Mouse (Mus musculus): Measurements from ENCODE around the gene Nudc. TPM values are rescaled to one million over a fixed set of nuclear protein-coding genes. Genes with fewer than 3 reads are reported as not detected.

Nudc gene
- 122 and 125 TPM in 2 replicates for polyA plus RNA-seq (2015; fragmentation: Nextera tagmentation; extraction: Ambion mirVana)

DNA sequence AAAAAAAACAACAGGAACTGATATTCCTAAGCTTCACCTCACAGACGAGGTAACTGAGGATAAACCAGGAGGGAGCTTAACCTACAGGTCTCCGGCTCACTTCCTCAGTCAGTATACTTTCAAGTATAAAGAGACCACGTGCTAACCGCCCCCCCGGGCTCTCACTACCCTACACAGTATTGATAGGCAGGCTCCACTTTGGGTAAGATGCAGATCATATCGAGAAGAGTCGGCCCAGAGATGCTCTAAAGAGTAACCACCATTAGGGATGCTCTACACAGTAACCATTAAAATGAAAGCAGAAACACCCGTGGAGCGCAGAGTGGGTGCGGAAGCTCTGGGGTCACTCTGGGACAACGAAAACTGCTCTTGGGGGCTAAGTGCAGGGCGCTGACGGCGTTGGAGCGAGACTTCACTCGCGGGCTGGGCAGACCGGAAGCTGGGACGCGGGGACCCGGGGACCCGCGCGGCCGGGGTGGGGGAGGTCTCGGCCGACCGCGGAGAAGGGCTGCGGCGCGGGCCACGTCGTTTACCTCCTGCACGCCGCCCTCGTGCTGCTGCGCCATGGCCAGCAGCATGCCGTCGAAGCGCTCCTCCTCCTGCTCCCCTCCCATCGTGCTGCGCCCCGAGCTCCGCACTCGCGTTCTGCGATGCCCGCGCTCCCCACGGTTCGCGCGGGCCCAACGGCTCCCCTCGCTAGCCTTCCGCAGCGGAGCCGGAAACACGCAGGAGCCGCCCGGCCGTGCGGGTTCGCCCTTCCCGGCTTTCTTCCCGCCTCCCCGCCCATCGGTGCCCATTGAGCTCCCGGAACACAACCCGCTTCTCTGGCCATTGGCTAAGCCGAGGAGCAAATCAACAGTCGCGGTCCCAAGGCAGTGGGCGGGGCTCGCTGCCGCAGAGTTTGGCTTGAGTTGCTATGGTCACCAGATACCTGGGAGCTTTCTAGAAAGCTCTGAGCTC lies at the start of gene Nudc:
Gene Nudc, minus strand, starts transcription at position 725 of the 960 bp plus-strand sequence.
- no peaks in the 10 kb centered on the region for H3K4me1 ChIP-seq (replicated peaks; ENCODE audit: control insufficient read depth, insufficient read depth)
- TF ChIP-seq EP300 (optimal IDR thresholded peaks at IDR 0.05): no peak
- TF ChIP-seq CTCF (IDR thresholded peaks at IDR 0.05; ENCODE audit: low read depth): no peak
- H3K36me3 ChIP-seq (ENCODE audit: control insufficient read depth, insufficient read depth, low read length): 0 out of 2 replicates have a peak, but pooled peaks cover 2% of the 10 kb centered on the region
- peak within 1 kb of the TSS; percentile 78 for H3K27ac ChIP-seq (replicated peaks)
- no peaks in the 10 kb centered on the region for H3K27me3 ChIP-seq (ENCODE audit: control insufficient read depth, insufficient read depth, low read length)
- H3K9ac ChIP-seq (ENCODE audit: low read length): peak within 1 kb of the TSS; percentile 92
- H3K4me2 ChIP-seq (replicated peaks; ENCODE audit: low read depth): peak within 1 kb of the TSS; percentile 78
- ATAC-seq (ENCODE audit: low FRiP score, low TSS enrichment) (peak; percentile 99), DNase-seq (ENCODE audit: low spot score) (peak; percentile 98)
- H3K4me3 ChIP-seq (ENCODE audit: low read depth, low read length): peak within 1 kb of the TSS; percentile 89
- under 1% methylated on average over 68 of the region's 77 CpGs for WGBS
- no peaks in the 10 kb centered on the region for H3K9me3 ChIP-seq (ENCODE audit: control insufficient read depth, low read length)

DNA sequence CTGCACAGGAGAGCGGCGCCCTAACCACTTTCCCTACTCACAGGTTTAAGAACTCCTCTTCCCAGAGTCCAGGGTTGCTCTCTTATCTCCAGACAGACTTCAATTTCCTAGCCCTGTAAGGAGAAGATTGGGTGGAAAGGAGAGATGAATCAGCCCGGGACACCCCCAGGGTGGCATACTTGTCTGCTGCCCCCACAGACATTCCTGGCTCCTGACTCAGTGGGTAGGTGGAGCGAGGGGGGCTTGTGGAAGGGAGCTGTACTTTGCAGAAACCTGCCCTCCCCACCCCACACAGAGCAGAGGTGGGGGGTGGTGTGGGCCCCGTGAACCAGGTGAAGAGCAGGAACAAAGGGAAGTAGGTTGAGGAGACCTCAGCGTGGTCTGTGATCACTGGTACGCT lies 49.7 kb upstream of the Nudc start:
- Histone ChIP-seq H3K4me2 (replicated peaks; ENCODE audit: low read depth) (no peak overlapping the region), H3K27me3 (ENCODE audit: control insufficient read depth, insufficient read depth, low read length) (no peaks in the 10 kb centered on the region), H3K36me3 (ENCODE audit: control insufficient read depth, insufficient read depth, low read length) (no peaks in the 10 kb centered on the region), H3K4me1 (replicated peaks; ENCODE audit: control insufficient read depth, insufficient read depth) (no peaks in the 10 kb centered on the region), H3K9me3 (ENCODE audit: control insufficient read depth, low read length) (no peaks in the 10 kb centered on the region), H3K9ac (ENCODE audit: low read length) (no peak overlapping the region), H3K4me3 (ENCODE audit: low read depth, low read length) (no peak overlapping the region), H3K27ac (replicated peaks) (no peak overlapping the region)
- DNase-seq (ENCODE audit: low spot score): no peak
- no peak for TF ChIP-seq EP300 (optimal IDR thresholded peaks at IDR 0.05)
- no peak for TF ChIP-seq CTCF (IDR thresholded peaks at IDR 0.05; ENCODE audit: low read depth)
- WGBS: 49% methylated on average over 7 of the region's 7 CpGs
- no peak for ATAC-seq (ENCODE audit: low FRiP score, low TSS enrichment)

DNA sequence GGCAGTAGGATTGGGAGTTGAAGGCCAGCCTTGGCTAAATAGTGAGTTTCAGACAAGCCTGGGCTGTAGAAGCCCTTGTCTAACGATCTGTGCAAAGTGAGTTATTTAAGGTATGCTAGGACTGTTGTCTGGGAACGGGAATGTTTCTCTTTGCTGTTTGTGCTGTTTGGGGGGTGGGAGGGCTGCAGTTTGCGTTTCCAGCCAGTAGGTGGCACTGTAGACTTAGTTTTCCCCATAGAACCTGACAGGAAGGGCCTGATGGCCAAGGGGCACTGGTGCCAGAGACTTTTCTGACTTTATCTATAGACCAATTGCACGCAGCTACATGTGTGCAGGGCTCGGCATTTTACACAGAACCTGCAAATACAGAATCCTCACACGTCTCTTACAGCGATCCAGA lies 46.8 kb upstream of the Nudc start:
- Histone ChIP-seq H3K27ac (replicated peaks) (no peak overlapping the region), H3K4me2 (replicated peaks; ENCODE audit: low read depth) (no peak overlapping the region), H3K36me3 (ENCODE audit: control insufficient read depth, insufficient read depth, low read length) (peaks cover 2% of the 10 kb centered on the region; the same call in 1 of the 2 replicates), H3K4me1 (replicated peaks; ENCODE audit: control insufficient read depth, insufficient read depth) (no peaks in the 10 kb centered on the region), H3K9ac (ENCODE audit: low read length) (no peak overlapping the region), H3K27me3 (ENCODE audit: control insufficient read depth, insufficient read depth, low read length) (no peaks in the 10 kb centered on the region), H3K9me3 (ENCODE audit: control insufficient read depth, low read length) (no peaks in the 10 kb centered on the region), H3K4me3 (ENCODE audit: low read depth, low read length) (no peak overlapping the region)
- DNase-seq (ENCODE audit: low spot score): peak; percentile 83
- peak; percentile 33; the same call in 1 of the 2 replicates for ATAC-seq (ENCODE audit: low FRiP score, low TSS enrichment)
- TF ChIP-seq CTCF (IDR thresholded peaks at IDR 0.05; ENCODE audit: low read depth) (peak; percentile 95), EP300 (optimal IDR thresholded peaks at IDR 0.05) (no peak)
- 25% methylated on average over 7 of the region's 7 CpGs for WGBS

DNA sequence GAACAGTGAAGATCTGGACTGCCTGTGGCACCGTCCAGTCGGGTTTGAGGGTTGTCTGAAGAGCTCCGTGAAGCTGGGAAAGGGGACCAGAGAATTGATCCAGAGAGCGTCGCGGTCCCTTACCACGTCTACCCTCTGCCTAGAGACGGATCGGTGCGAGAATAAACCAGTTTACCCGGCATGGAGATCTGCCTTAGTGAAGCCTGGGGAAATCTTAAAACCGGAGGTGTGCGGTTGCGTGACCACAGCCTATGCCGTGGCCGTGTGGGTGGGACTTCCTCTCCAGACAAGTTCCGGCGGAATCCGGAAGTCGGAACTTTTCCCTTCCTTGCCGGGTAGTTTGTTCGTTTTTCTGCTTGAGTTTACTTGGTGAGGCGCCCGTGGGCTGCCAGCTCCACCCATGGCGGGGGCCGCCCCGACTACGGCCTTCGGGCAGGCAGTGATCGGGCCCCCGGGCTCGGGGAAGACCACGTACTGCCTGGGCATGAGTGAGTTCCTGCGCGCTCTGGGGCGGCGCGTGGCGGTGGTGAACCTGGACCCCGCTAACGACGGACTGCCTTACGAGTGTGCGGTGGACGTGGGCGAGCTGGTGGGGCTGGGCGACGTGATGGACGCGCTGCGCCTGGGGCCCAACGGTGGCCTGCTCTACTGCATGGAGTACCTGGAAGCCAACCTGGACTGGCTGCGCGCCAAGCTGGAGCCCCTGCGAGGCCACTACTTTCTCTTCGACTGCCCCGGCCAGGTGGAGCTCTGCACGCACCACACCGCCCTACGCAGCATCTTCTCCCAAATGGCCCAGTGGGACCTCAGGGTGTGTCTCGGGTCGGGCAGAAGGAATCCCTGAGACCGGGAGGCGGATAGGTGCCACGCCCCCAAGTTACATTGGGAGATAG lies 38.5 kb upstream of the Nudc start, which contains the start of gene Gpn2:
Gene Gpn2, plus strand, starts transcription at position 304 of the 893 bp plus-strand sequence.
- Histone ChIP-seq H3K36me3 (ENCODE audit: control insufficient read depth, insufficient read depth, low read length) (peaks cover 13% of the 10 kb centered on the region; the same call in 1 of the 2 replicates), H3K27me3 (ENCODE audit: control insufficient read depth, insufficient read depth, low read length) (no peaks in the 10 kb centered on the region), H3K4me1 (replicated peaks; ENCODE audit: control insufficient read depth, insufficient read depth) (no peaks in the 10 kb centered on the region), H3K4me3 (ENCODE audit: low read depth, low read length) (peak within 1 kb of the TSS; percentile 93), H3K27ac (replicated peaks) (peak within 1 kb of the TSS; percentile 86), H3K9ac (ENCODE audit: low read length) (peak within 1 kb of the TSS; percentile 86), H3K9me3 (ENCODE audit: control insufficient read depth, low read length) (no peaks in the 10 kb centered on the region), H3K4me2 (replicated peaks; ENCODE audit: low read depth) (peak within 1 kb of the TSS; percentile 100)
- 1% methylated on average over 65 of the region's 65 CpGs for WGBS
- DNase-seq (ENCODE audit: low spot score) (peak; percentile 90), ATAC-seq (ENCODE audit: low FRiP score, low TSS enrichment) (peak; percentile 87)
- TF ChIP-seq EP300 (optimal IDR thresholded peaks at IDR 0.05) (no peak), CTCF (IDR thresholded peaks at IDR 0.05; ENCODE audit: low read depth) (no peak)

DNA sequence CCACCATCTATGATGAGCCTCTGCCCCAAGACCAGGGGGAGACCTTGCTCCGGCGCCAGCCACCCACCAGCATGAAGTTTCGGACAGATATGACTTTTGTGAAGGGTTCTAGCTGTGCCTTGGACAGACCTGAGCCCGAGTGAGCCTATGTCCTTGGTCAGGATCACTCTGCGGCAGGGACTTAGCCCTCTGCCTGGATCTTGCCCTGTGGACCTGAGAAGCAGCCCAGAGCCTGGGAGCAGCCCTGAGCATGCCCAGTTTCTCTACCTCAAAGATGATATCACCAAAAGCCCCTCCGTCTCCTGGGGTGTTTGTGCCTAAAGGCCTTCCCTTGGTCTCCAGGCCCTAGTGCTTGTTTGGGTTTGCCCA lies 37.9 kb upstream of the Nudc start:
- TF ChIP-seq CTCF (IDR thresholded peaks at IDR 0.05; ENCODE audit: low read depth): no peak
- TF ChIP-seq EP300 (optimal IDR thresholded peaks at IDR 0.05): no peak
- Histone ChIP-seq H3K4me1 (replicated peaks; ENCODE audit: control insufficient read depth, insufficient read depth) (no peaks in the 10 kb centered on the region), H3K4me2 (replicated peaks; ENCODE audit: low read depth) (peak overlapping the region; percentile 100), H3K9ac (ENCODE audit: low read length) (peak overlapping the region; percentile 86), H3K9me3 (ENCODE audit: control insufficient read depth, low read length) (no peaks in the 10 kb centered on the region), H3K36me3 (ENCODE audit: control insufficient read depth, insufficient read depth, low read length) (peaks cover 13% of the 10 kb centered on the region; the same call in 1 of the 2 replicates), H3K27ac (replicated peaks) (peak overlapping the region; percentile 86), H3K4me3 (ENCODE audit: low read depth, low read length) (peak overlapping the region; percentile 93), H3K27me3 (ENCODE audit: control insufficient read depth, insufficient read depth, low read length) (no peaks in the 10 kb centered on the region)
- no peak for DNase-seq (ENCODE audit: low spot score)
- ATAC-seq (ENCODE audit: low FRiP score, low TSS enrichment): peak; percentile 43
- 56% methylated on average over 6 of the region's 6 CpGs for WGBS

Measured in stomach, postnatal 0 days (tissue).